Mouse (Mus musculus) embryonic fibroblast, embryonic 13.5 days (primary cell): Measurements from ENCODE around the gene Csf2rb2.
"Not testable (repeated sequence)": the region's sequence is repeated elsewhere in the genome, so short reads cannot be mapped to it uniquely, and the experiment has no call there.

Experiments
- CTCF ChIP-seq: IDR thresholded peaks from 2 replicates; pipeline ENCODE4 v1.5.1; 2011; ENCODE audit warnings: mild to moderate bottlenecking, control low read depth, low read length, moderate library complexity, borderline replicate concordance; ENCODE audit not compliant: insufficient read depth
- POLR2A ChIP-seq: IDR thresholded peaks from 2 replicates; pipeline ENCODE4 v1.6.1; 2011; ENCODE audit warnings: low read depth, mild to moderate bottlenecking, control low read depth, low read length, moderate library complexity

GRCm38 (mm10) chr15:78293228-78293627 is 12.3 kb downstream of the Csf2rb2 start:
- TF ChIP-seq CTCF, POLR2A: not testable (repeated sequence)
